Mouse (Mus musculus): Measurements from ENCODE around the gene Trim45.

The Trim45 gene

DNA sequence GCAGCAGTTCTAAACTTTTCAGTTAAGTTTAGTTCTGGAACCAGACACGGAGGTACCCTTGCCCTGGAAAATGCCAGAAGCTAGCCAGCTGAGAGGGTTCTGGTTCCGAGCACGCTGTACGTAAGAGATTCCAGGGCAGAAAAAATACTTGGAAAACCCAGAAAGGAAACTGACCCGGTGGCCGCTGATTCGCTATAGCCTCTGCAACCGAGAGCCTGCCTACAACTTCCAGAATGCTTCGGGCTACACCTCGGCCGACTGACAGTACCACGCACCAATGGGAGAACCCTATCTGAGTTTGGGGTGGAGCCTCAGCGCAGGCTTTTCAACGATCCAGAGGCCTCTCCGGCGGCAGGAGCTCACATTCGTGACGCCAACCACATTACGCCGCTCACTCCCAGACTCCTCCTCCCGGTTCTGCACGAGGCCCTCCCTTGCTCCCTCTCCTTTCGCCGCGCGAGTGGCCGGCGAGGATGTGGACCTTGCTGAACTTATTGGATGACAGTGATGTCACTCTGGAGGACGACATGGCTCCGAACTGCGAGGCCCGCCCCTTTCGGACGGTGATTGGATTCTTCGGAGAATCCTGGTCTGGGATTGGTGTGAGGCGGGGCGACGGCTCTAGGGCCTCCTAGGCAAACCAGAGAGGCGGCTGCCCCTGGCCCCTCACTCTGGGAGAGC, at the start of gene Trim45:
TSS of gene Trim45 (plus strand) at position 378 of the 681 bp plus-strand sequence.
- ATAC-seq (ENCODE audit: low TSS enrichment): peak; percentile 96

DNA sequence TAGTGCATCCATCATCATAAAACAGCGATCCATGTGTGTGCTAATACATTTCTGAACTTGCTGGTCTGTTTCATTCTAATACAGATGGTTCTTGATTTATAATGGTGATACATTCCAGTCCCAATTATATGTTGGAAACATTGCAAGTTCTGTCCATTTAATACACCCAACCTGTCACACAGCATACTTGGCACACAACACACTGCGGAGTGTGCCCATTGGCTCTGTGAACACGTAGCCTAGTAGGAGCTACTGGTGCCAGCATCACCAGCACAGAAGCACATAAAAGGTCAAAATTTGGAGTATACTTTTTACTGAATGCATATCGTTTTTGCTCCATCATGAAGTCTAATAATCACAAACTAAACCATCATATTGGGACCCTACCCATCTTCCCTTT, 44.9 kb upstream of the Trim45 start:
- no peak for ATAC-seq (ENCODE audit: low TSS enrichment)

DNA sequence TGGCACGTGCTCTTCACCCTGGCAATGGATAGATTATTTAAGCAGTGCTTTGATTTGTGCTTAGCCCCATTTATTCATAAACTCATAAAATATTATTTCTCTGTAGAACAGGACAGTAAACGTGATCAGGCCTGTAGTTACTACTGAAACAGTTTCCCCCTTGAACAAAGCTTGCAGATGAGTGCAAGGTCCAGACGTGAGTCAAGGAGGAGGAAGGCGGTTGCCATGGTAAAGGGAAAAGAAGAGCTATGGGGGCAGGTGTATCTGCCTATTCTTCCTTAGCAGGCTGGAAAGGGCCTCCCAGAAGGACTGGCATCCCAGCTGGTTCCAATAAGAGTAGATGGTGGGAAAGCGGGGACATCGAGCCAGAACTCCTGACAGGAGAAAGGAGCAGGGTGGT, 40.6 kb upstream of the Trim45 start:
- ATAC-seq (ENCODE audit: low TSS enrichment): 0 out of 2 replicates have a peak, but pooled peaks have one; percentile 44

DNA sequence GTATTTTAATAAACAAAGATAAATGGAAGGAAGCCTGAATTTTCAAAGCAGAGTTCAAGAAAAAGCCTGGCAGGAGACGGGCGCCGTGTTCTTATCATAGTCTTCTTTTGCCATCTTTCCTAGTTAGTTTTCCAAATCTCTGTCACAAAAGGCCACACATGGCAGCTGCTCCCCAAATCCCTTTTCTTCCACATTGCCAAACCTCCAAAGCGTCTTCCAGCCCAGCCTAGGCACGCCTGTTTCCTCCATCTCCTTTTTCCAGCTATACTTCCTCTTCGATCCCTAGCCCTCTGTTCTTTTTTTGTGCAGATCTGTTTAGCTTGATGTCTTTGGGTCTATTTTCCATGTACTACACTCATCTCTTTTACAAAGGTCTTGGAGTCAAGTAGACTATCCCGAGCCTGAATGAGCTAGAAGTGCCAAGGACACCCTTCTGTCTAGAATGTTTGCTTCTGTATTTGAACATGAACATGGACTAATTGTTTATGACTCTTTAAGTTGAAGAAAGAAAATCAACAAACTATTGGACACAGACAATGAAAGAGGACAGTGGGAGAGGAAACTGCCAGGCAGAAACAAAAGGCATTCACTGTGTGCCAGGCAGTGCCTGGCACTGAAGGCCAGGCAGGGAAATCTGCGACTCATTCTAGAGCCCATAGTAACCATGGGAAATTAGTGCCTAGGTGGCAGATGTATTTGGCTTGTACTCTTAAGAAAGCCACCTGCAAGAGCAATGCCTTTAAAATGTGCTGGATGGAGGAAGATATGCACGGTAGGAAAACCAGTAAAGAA, 40.0 kb upstream of the Trim45 start:
- no peak for ATAC-seq (ENCODE audit: low TSS enrichment)

DNA sequence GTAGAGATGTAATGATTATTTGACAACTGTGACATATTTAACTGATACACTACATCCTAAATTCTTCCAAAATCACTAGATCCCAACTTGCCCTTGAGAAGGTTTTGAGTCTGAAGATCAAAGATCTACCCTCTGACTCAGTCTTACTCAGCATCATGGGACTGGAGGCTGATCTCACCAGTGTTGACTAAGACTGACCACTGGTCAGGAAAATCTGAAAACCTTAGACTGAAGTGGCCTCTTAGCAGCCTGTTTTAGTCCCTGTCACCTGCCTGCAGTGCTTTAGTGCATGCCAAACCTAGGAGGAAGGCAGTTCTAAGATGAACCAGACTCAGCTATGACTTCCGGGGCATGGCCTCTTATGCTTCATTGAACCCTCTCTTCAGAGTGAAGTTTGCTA, 32.8 kb upstream of the Trim45 start:
- no peak for ATAC-seq (ENCODE audit: low TSS enrichment)

DNA sequence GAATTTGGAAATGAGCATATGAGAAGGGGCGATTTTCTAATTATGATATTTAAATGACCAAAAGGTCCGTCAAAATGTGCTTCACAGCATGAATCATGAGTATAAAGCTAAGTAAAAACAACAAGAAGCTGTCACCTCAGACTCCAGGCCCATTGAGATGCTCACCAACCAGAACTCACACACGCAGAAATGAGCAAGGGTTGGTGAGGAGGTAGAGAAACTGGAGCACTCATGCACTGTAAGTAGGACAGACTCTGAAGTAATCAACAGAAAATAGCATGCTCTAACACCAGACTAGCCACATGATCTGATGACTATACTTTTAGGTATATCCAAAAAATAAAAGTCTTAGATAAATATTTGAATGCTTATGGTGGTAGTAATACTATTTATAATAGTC, 31.6 kb upstream of the Trim45 start:
- peak; percentile 81 for ATAC-seq (ENCODE audit: low TSS enrichment)

DNA sequence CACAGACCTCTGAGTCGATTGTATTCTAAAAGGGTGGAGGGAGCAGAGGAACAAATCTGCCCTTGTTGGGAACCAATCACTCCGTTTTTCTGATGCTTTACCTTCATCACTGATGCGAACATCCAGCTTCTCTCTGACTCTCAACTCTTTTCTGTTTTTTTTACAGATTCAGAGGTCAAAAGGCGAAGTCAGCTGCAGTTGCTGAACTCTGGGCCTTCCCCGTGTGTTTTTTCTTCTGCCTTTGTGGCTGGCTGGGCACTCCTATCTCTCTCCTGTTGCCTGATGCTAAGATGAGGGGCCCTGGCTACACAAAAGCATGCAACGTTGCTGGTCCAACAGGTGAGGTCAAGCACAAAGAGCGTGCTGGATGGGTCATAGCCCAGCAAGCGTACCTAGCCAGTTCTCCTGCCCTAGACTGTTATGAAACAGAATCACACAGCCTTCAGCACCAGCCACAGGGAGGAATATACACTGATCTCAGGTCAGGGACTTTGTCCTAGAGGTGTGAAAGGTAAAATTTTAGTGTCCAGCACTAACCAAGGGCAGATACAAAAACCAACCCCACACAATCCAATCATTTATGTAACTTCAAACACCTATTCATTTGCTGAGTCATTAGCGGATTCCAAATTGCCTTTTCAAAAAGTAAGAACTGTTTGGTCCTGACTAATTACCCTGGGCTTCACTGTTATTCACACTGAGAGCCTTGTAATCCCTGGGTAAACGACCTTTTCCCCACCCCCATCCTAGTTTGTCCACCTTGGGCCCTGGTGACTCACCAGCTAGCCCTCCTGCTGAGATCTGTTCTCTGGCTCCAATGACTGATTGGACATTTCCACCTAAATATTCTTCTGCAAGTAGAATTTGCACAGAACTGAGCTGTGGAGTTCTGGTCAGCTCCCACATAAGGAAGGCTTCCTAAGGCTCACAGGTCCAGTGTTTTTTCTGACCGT, 29.3 kb upstream of the Trim45 start:
- no peak for ATAC-seq (ENCODE audit: low TSS enrichment)

DNA sequence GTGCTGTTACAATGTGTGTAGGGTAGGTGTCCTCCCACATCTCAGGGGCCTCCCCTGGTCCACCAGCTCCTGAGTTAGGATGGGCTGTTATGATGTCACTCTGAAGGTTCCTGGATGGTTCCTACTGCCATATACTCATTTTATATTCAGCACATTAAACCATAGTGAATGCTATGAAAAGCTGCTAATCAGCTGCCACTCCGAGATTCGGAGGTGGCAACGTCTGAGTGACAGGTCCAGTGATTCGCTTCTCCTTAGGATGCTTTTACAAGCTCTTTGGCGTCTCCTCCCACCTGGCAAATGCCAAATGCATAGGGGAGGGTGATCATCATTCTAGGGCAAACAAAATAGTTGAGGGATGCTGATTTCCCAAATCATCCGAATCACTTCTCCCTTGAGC, 26.5 kb upstream of the Trim45 start:
- ATAC-seq (ENCODE audit: low TSS enrichment): 0 out of 2 replicates have a peak, but pooled peaks have one; percentile 24

DNA sequence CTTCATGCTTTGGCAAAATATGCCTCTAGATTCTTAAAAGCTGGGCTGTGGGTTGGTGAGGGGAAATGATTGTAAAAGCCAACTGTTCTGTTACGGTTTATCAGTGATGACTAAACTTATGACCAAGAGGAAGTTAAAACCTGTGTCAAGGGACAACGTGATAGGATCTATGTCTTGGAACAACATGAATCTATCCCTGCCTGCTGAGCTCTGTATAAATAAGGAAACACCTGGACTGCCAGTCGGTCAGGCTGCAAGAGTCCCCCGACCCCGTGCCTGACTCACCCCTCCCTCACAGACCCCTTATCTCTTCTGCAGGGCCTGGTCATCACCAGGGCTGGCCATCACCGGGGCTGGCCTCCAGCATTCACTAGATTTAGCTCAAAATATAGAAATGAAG, 15.9 kb upstream of the Trim45 start:
- no peak for ATAC-seq (ENCODE audit: low TSS enrichment)

DNA sequence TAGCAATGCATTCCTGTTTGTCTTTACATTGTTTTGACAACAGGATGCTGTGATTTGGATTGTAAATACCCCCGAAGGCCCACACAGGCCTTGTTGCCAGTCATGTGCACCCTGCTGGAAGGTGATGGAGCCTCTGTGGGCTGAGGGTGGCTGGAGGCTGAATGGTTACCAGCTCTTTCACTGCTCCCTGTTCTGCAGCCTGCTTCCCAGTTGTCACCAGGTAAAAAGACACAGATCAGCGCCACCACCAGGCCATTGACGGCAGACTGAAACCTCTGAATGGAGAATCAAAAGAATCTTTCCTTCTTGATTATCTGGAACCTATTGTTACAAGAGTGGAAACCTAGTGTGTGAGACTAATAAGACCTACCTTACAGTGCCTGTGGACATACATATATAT, 15.1 kb upstream of the Trim45 start:
- ATAC-seq (ENCODE audit: low TSS enrichment): peak; percentile 45

DNA sequence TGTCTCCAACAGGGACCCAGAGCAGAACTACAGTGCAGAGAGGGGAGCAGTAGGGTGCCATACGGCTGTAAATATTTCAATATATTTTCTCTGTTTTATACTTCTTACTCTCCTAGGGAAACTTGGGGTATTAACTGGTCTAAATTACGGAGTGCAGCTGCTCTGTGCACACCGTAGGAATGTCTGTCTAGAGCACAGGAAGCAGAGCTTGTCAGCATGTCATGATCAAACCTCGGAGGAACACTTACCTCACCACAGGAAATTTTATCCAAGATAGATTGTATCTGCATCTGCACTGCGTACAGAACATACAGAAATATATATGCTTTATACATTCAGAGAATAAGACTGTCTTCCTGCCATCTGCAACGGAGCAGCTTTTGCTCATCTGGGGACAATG, 13.4 kb upstream of the Trim45 start:
- ATAC-seq (ENCODE audit: low TSS enrichment): no peak

DNA sequence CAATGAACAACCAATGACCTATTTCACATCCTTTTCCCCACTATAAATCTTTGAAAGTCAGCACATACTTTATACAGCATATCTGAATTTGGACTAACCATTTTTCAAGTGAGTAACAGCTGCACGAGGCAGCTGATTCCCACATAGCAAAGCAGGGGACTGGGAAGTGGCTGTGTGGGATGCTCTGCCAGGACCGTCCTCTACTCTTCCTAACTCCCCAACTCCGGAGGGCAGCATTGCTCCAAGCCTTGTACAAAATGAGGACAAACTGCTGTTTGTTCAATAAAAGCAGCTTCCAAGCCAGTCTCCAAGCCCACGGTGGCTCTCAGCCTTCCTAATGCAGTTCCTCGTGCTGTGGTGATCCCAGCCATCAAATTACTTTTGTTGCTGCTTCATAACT, 11.4 kb upstream of the Trim45 start:
- ATAC-seq (ENCODE audit: low TSS enrichment): peak; percentile 68

DNA sequence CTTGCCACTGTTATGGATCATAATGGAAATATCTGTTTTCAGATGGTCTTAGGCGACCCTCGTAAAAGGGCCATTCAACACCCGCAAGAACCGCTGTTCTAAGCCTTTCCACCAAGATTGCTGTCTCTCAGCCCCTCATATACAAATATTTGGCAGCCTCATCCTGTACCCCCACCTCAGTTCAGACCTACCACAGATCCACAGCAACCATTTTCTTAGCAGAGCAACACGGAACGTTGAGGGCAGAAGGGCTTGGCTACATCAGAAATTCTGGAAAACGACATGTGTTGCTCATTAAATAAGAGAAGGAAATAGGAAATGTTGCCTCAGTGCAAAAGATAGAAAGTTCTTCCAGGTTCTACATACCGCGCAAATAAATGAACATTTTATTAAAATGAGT, 11.0 kb upstream of the Trim45 start:
- no peak for ATAC-seq (ENCODE audit: low TSS enrichment)

DNA sequence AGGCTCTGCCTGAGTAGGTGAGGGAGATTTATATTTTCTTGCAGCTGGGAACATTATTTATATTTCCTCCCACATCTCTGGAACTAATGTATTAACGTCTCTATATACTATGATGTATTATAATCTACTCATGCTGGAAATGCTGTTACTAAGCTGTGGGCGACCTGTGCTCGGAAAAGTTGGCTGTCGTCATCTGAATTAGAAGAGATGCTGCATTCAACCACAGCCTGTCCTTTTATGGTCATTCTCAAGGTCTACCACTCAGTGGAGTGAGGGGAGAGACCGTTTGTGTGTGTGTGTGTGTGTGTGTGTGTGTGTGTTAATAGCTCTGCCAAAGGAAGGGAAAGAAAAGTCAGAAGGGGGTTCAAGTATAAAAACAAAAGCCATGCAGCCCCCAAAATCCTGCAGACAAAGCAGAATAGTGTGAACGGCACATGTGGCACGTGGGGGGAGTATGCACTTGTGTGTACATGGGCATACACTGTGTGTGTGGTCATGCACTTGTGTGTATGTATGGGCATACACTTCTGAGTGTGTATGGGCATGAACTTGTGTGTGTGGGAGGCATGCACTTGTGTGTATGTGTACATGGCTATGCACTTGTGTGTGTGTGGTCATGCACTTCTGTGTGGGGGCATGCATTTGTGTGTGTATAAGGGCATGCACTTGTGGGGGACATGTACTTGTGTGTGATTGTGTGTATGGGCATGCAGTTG, 10.3 kb upstream of the Trim45 start:
- no peak for ATAC-seq (ENCODE audit: low TSS enrichment)

DNA sequence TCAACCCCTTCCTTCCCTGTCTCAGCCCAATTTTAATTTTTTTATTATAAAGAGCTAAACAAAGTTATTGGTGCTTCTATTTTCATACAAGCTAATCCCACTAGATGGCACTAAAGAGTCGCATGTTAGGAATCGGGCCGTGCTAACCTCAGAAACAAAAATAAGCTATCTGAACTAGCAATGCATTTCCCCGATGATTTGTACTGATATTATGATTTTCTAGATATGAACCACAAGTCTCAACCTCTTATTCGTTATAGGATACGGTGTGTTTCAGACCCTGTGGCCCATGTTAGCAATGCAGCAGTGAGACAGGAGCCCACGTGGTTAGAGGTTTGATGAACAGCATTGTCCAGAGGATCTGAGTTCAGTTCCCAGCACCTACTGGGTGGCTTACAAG, 5.2 kb upstream of the Trim45 start:
- ATAC-seq (ENCODE audit: low TSS enrichment): peak; percentile 39; the same call in 1 of the 2 replicates

DNA sequence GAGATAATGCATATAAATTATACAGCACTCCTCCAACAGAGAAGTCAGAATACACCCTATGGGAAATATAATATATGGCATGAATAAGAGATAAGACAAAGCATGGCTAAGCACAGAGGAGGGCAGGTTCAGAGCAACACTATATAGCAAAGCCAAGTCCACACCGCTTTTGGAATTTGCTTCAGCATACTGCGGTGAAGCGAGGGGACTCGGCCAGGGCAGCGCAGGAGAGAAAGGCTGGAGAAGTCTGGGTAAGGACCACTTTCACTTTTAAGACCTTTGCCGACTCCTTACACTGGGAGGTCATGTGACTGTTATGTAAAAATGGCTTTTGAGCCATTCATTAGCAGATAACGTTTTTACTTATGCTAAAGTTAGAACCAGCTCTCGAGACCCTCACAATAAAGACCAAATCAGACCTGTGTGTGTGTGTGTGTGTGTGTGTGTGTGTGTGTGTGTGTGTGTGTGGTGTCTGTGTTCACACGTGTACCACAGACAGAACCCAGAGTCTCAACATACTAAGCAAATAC, 1.3 kb upstream of the Trim45 start:
- no peak for ATAC-seq (ENCODE audit: low TSS enrichment)

DNA sequence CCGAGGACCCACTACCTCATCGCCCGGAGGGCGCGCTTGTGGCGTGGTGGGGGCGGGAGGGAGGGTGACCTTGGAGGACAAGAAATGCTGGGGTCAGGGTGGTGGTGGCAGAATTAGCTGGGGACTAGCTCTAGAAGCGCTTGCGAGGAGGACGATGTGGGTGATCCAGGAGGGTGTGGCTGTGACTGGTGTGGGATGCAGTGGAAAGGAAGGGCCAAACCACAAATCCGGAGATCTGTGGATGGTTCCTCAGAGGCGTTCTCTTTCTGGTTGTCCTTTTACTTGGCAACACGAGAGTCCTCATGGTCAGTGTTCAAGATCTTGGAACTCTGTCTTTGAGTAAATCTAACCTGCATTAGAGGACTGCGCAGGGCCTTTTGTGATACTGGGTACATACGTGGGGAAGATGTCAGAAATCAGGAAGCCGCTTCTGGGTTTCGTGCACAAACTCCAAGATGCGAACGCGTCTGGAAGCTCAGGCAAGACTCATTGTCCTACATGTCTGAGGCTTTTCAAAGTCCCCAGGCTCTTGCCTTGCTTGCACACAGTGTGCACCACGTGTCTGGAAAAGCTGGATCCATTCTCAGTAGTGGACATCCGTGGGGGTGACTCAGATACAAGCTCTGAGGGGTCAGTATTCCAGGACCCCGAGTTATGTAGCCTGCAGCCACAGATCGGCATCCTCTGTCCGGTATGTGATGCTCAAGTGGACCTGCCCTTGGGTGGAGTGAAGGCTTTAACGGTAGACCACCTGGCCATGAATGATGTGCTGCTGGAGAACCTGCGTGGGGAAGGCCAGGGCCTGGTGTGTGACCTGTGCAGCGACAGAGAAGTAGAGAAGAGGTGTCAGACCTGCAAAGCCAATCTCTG, 739 bp downstream of the Trim45 start:
- ATAC-seq (ENCODE audit: low TSS enrichment): peak; percentile 42

DNA sequence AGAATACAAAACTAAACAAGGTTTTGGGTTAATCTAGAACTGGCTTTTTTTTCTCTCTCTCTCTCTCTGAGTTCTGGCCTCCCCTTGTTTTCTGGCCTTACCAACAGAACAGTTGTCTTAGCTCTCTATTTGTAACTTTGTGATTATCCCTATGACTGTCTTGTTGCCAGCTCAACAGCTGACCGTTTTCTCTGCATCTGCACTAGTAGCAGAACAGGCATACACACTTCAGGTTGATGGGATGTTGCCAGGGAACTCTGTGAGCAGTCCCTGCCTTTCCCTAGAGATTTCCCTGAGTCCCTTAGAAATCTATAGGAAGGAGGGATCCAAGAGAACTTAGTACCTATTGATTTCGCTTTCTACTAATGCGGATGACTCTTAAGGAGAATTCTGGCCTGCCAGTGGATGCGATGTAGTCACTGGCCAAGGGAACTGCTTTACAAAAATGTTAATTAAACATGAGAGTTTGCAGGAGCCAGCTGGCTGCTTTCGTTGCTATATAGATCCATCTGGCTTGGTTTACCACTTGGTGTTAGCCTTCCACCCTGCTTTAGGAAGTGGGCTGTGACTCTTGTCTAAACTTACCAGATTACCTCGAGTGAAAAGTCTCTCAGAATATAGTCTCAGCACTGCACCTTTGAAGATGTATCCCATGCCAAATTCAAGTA, 2.2 kb downstream of the Trim45 start:
- no peak for ATAC-seq (ENCODE audit: low TSS enrichment)

DNA sequence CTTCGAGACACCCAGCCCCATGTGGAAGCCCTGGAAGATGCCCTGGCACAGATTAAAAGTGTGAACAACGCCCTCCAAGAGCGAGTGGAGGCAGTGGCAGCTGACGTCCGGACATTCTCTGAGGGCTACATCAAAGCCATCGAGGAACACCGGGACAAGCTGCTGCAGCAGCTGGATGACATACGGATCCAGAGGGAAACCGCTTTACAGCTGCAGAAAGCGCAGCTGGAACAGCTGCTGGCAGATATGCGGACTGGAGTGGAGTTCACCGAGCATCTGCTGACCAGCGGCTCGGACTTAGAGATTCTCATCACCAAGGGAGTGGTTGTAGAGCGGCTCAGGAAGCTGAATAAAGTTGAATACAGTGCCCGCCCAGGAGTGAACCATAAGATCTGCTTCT, 3.2 kb downstream of the Trim45 start:
- ATAC-seq (ENCODE audit: low TSS enrichment): no peak

Data from frontal cortex, adult (tissue).